Mouse (Mus musculus): ENCODE data around the gene Prdm11. TPM values are rescaled to one million over a fixed set of nuclear protein-coding genes. Genes with fewer than 3 reads are reported as not detected.

Gene Prdm11
- polyA plus RNA-seq, 1 experiment from 2014 or later: 2.4 TPM

DNA sequence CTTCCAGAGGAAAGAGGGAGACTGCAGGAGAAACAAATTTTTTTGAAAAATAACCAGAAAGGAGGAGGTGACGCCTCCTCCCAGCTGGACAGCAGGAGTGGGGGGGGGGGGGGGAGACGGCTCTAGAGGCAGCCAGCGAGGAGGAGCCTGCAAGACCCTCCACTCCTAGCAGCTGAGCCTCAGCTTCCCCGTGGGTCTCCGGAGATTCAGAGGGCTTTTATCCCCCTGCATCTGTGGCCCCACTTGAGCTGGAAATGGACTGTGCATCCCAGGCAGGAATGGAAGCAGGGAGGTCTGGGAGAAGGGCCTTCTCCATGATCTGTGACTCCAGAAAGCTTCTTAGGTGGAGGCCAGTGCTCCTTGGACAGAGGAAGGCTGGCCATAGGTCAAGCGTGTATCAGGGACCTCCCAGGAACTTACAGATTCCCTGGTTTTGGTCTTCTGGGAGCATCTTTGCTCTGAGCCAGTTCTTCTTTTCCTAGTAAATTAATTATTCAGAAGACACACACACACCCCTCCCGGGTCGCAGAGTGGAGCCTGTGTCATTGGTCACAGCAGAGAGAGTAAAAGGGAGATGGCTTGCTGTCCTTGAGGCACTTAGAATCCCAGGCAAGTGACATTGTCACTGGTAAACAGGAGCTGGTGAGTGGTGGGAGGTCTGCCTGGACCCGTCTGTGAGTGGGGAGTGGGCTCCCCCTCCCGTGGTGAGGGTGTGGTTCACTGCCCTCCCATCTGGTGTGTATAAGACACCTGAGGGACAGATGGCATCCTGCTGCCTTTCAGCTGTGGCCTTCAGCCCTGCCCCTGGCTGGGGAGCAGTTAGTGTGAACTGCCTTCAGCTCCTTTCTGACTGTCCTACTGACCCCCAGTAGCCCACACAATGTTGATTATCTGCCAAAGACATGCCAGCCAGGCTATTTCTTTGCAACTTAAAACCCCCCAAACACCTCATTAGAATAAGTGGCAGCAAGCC is 130.0 kb downstream of the Prdm11 start:
- H3K4me1 ChIP-seq (ENCODE audit: control insufficient read depth, insufficient read depth, low read length): peaks cover 39% of the 10 kb centered on the region
- peak overlapping the region; percentile 85 for H3K4me2 ChIP-seq (ENCODE audit: low read depth, severe bottlenecking)
- no peak for ATAC-seq (ENCODE audit: insufficient number of reproducible peaks, low FRiP score, low TSS enrichment, low read depth)
- H3K9ac ChIP-seq (ENCODE audit: low read length): no peak overlapping the region
- peak overlapping the region; percentile 35; the same call in 1 of the 2 replicates for H3K4me3 ChIP-seq (ENCODE audit: low read depth, low read length)
- no peak overlapping the region for H3K27ac ChIP-seq (replicated peaks; ENCODE audit: low read depth, low read length)
- H3K36me3 ChIP-seq (ENCODE audit: control insufficient read depth, insufficient read depth, low read length): no peaks in the 10 kb centered on the region
- DNase-seq (ENCODE audit: low spot score): no peak
- peaks cover 22% of the 10 kb centered on the region for H3K27me3 ChIP-seq (ENCODE audit: control insufficient read depth, insufficient read depth, low read length)
- WGBS: 15% methylated on average over 10 of the region's 10 CpGs
- H3K9me3 ChIP-seq (ENCODE audit: control insufficient read depth, low read length): no peaks in the 10 kb centered on the region; the same call in 1 of the 2 replicates

Other genes with a start within 250 kb of the Prdm11 start
- 5.4 and 6.6 TPM in 2 replicates for gene Syt13, start 131.1 kb downstream of the Prdm11 start, polyA plus RNA-seq (2014; fragmentation: Nextera tagmentation; extraction: Ambion mirVana)
- 32.3 and 41.2 TPM in 2 replicates for gene Trp53i11, start 141.4 kb upstream of the Prdm11 start, polyA plus RNA-seq (2014; fragmentation: Nextera tagmentation; extraction: Ambion mirVana)

Data from limb, embryonic 11.5 days (tissue).